Mouse (Mus musculus): ENCODE data around the gene Apobec3. TPM values are rescaled to one million over a fixed set of nuclear protein-coding genes. Genes with fewer than 3 reads are reported as not detected.

The Apobec3 gene
- polyA plus RNA-seq, 1 experiment: 0.07 TPM

GRCm38 (mm10) chr15:79962661-79963060 lies 71.2 kb downstream of the Apobec3 start:
- H3K36me3 ChIP-seq (ENCODE audit: control insufficient read depth): no peaks in the 10 kb centered on the region
- no peaks in the 10 kb centered on the region for H3K27me3 ChIP-seq (ENCODE audit: control insufficient read depth)
- H3K4me1 ChIP-seq (ENCODE audit: control insufficient read depth): no peaks in the 10 kb centered on the region
- H3K9me3 ChIP-seq (ENCODE audit: control insufficient read depth, low read length): no peaks in the 10 kb centered on the region
- H3K4me3 ChIP-seq (replicated peaks): no peak overlapping the region
- no peak for TF ChIP-seq TAL1 (IDR thresholded peaks at IDR 0.05; ENCODE audit: low read length)
- TF ChIP-seq GATA1 (IDR thresholded peaks at IDR 0.05; ENCODE audit: low read length): no peak

GRCm38 (mm10) chr15:79964376-79964775 lies 72.9 kb downstream of the Apobec3 start:
- no peak for TF ChIP-seq GATA1 (IDR thresholded peaks at IDR 0.05; ENCODE audit: low read length)
- TF ChIP-seq TAL1 (IDR thresholded peaks at IDR 0.05; ENCODE audit: low read length): no peak
- Histone ChIP-seq H3K27me3 (ENCODE audit: control insufficient read depth) (no peaks in the 10 kb centered on the region), H3K4me3 (replicated peaks) (no peak overlapping the region), H3K4me1 (ENCODE audit: control insufficient read depth) (no peaks in the 10 kb centered on the region), H3K36me3 (ENCODE audit: control insufficient read depth) (no peaks in the 10 kb centered on the region), H3K9me3 (ENCODE audit: control insufficient read depth, low read length) (no peaks in the 10 kb centered on the region)

Other genes with a start within 250 kb of the Apobec3 start
- gene Fam227a, start 232.7 kb upstream of the Apobec3 start, polyA plus RNA-seq (2012): not detected in 2 replicates
- 5.9 and 7.1 TPM in 2 replicates for gene Cby1, start 232.5 kb upstream of the Apobec3 start, polyA plus RNA-seq (2012)
- gene Tomm22, start 220.8 kb upstream of the Apobec3 start, polyA plus RNA-seq (2012): 12.2 and 13.5 TPM in 2 replicates
- gene Josd1, start 203.7 kb upstream of the Apobec3 start, polyA plus RNA-seq (2012): 1.8 and 2.5 TPM in 2 replicates
- 21.9 and 23.6 TPM in 2 replicates for gene Gtpbp1, start 200.8 kb upstream of the Apobec3 start, polyA plus RNA-seq (2012)
- 2.8 and 4.2 TPM in 2 replicates for gene Sun2, start 149.1 kb upstream of the Apobec3 start, polyA plus RNA-seq (2012)
- gene Dnal4, start 113.8 kb upstream of the Apobec3 start, polyA plus RNA-seq (2012): 0.69 and 1.1 TPM in 2 replicates
- not detected in 2 replicates for gene Nptxr, start 86.9 kb upstream of the Apobec3 start, polyA plus RNA-seq (2012)
- not detected in 2 replicates for gene Npcd, start 57.4 kb upstream of the Apobec3 start, polyA plus RNA-seq (2012)
- 2.7 and 4.0 TPM in 2 replicates for gene Cbx6, start 57.0 kb upstream of the Apobec3 start, polyA plus RNA-seq (2012)
- 0.28 and 0.50 TPM in 2 replicates for gene Cbx7, start 79.5 kb downstream of the Apobec3 start, polyA plus RNA-seq (2012)
- 0.08 and 0.09 TPM in 2 replicates for gene Pdgfb, start 123.3 kb downstream of the Apobec3 start, polyA plus RNA-seq (2012)
- gene Syngr1, start 199.7 kb downstream of the Apobec3 start, polyA plus RNA-seq (2012): 0.41 and 1.5 TPM in 2 replicates
- gene Rpl3, start 200.2 kb downstream of the Apobec3 start, polyA plus RNA-seq (2012): 12.0 and 25.2 TPM in 2 replicates
- 2.2 and 3.3 TPM in 2 replicates for gene Tab1, start 241.5 kb downstream of the Apobec3 start, polyA plus RNA-seq (2012)